ENCODE assay signal across 10 mouse cellular contexts in genomic region chr14:118735114-118735513, GRCm38 (mm10). TPM values are rescaled to one million over a fixed set of nuclear protein-coding genes. Genes with fewer than 3 reads are reported as not detected.
A peak's percentile ranks its signal among the peaks of the same experiment; 100 is the strongest.
DNase-seq lines count a peak whose midpoint lies in the region; ATAC-seq and TF ChIP-seq lines count a peak whose summit lies in the region.
"Had no signal": no experiment of that assay in that cellular context is flagged by ENCODE, and none has a peak within 500 bp of the region (broad histone marks: within the 10 kb centered on the region; RNA-seq: fewer than 3 reads in every experiment).

No protein-coding gene starts in this region.

- H3K27me3 ChIP-seq in embryonic facial prominence, embryonic 14.5 days (replicated peaks; ENCODE audit: control insufficient read depth, insufficient read depth, low read length), result no peaks in the 10 kb centered on the region
- no peaks in the 10 kb centered on the region for H3K27me3 ChIP-seq in hindbrain, postnatal 0 days (ENCODE audit: insufficient read depth, low read length)
- H3K27me3 ChIP-seq in stomach, postnatal 0 days (ENCODE audit: control insufficient read depth, insufficient read depth, low read length), result no peaks in the 10 kb centered on the region
- H3K27me3 ChIP-seq in thymus, adult 2 months (ENCODE audit: control insufficient read depth, insufficient read depth, low read length), result no peaks in the 10 kb centered on the region
- H3K27me3 ChIP-seq: limb, embryonic 15.5 days had no signal

- no peak for TF ChIP-seq EP300 in stomach, postnatal 0 days (optimal IDR thresholded peaks at IDR 0.05)

- peak; percentile 30; the same call in 1 of the 2 replicates for ATAC-seq in embryonic facial prominence, embryonic 14.5 days (ENCODE audit: low read depth)
- ATAC-seq in hindbrain, postnatal 0 days, result peak; percentile 96
- ATAC-seq in stomach, postnatal 0 days (ENCODE audit: low FRiP score, low TSS enrichment), result peak; percentile 51

- no peaks in the 10 kb centered on the region for H3K4me1 ChIP-seq in embryonic facial prominence, embryonic 14.5 days (ENCODE audit: control insufficient read depth, insufficient read depth, low read length)
- H3K4me1 ChIP-seq in hindbrain, postnatal 0 days (ENCODE audit: insufficient read depth, low read length), result no peaks in the 10 kb centered on the region
- H3K4me1 ChIP-seq in stomach, postnatal 0 days (replicated peaks; ENCODE audit: control insufficient read depth, insufficient read depth), result no peaks in the 10 kb centered on the region
- H3K4me1 ChIP-seq in thymus, adult 2 months (replicated peaks; ENCODE audit: control insufficient read depth, insufficient read depth, low read length), result no peaks in the 10 kb centered on the region
- H3K4me1 ChIP-seq: limb, embryonic 15.5 days had no signal

- H3K4me3 ChIP-seq in embryonic facial prominence, embryonic 14.5 days (ENCODE audit: low read depth, low read length), result no peak overlapping the region
- no peak overlapping the region for H3K4me3 ChIP-seq in hindbrain, postnatal 0 days (ENCODE audit: low read length)
- H3K4me3 ChIP-seq in stomach, postnatal 0 days (ENCODE audit: low read depth, low read length), result no peak overlapping the region
- H3K4me3 ChIP-seq in thymus, adult 2 months (ENCODE audit: control insufficient read depth, insufficient read depth, low read length), result no peak overlapping the region
- H3K4me3 ChIP-seq: limb, embryonic 15.5 days had no signal

- DNase-seq in lung, postnatal 10 days, result peak; percentile 7
- no peak for DNase-seq in lung, postnatal 14 days
- DNase-seq in embryonic facial prominence, embryonic 14.5 days (ENCODE audit: low spot score), result peak; percentile 44
- peak; percentile 84 for DNase-seq in hindbrain, postnatal 0 days (ENCODE audit: low spot score)
- DNase-seq in stomach, postnatal 0 days (ENCODE audit: low spot score), result no peak
- DNase-seq in thymus, postnatal 14 days, result no peak
- no peak for DNase-seq in thymus, adult 2 months
- DNase-seq: cerebellum, postnatal 14 days; gastrocnemius, postnatal 10 days had no signal

- 58% methylated on average over 2 of the region's 2 CpGs for WGBS in embryonic facial prominence, embryonic 14.5 days
- 9% methylated on average over 2 of the region's 2 CpGs for whole genome bisulfite sequencing in hindbrain, postnatal 0 days
- WGBS in stomach, postnatal 0 days, result 47% methylated on average over 2 of the region's 2 CpGs
- 99% methylated on average over 2 of the region's 2 CpGs for WGBS in thymus, adult 2 months

- H3K9me3 ChIP-seq in embryonic facial prominence, embryonic 14.5 days (ENCODE audit: control insufficient read depth, low read length), result 0 out of 2 replicates have a peak, but pooled peaks cover 1% of the 10 kb centered on the region
- H3K9me3 ChIP-seq in hindbrain, postnatal 0 days (ENCODE audit: low read length), result peaks cover 4% of the 10 kb centered on the region; the same call in 1 of the 2 replicates
- no peaks in the 10 kb centered on the region for H3K9me3 ChIP-seq in stomach, postnatal 0 days (ENCODE audit: control insufficient read depth, low read length)
- H3K9me3 ChIP-seq: limb, embryonic 15.5 days had no signal

- TF ChIP-seq CTCF in hindbrain, postnatal 0 days (IDR thresholded peaks at IDR 0.05; ENCODE audit: low read depth), result no peak
- TF ChIP-seq CTCF in stomach, postnatal 0 days (IDR thresholded peaks at IDR 0.05; ENCODE audit: low read depth), result no peak
- TF ChIP-seq CTCF in thymus, adult 2 months (IDR thresholded peaks at IDR 0.05; ENCODE audit: borderline replicate concordance, control insufficient read depth, extremely low read depth, insufficient read depth, low read length, poor library complexity), result no peak

- TF ChIP-seq POLR2A in thymus, adult 2 months (IDR thresholded peaks at IDR 0.05; ENCODE audit: control insufficient read depth, extremely low read depth, insufficient read depth, low read length, poor library complexity), result no peak

- no peak overlapping the region for H3K9ac ChIP-seq in embryonic facial prominence, embryonic 14.5 days (ENCODE audit: low read depth, low read length)
- no peak overlapping the region for H3K9ac ChIP-seq in hindbrain, postnatal 0 days (replicated peaks; ENCODE audit: low read length)
- H3K9ac ChIP-seq in stomach, postnatal 0 days (ENCODE audit: low read length), result no peak overlapping the region
- H3K9ac ChIP-seq: limb, embryonic 15.5 days had no signal

- no peak overlapping the region for H3K27ac ChIP-seq in embryonic facial prominence, embryonic 14.5 days (replicated peaks; ENCODE audit: low read depth, low read length)
- peak overlapping the region; percentile 13; the same call in 1 of the 2 replicates for H3K27ac ChIP-seq in hindbrain, postnatal 0 days
- H3K27ac ChIP-seq in stomach, postnatal 0 days (replicated peaks), result no peak overlapping the region
- H3K27ac ChIP-seq in thymus, adult 2 months (ENCODE audit: control insufficient read depth, insufficient read depth, low read length), result no peak overlapping the region
- H3K27ac ChIP-seq: limb, embryonic 15.5 days had no signal

- no peak overlapping the region for H3K4me2 ChIP-seq in embryonic facial prominence, embryonic 14.5 days (ENCODE audit: low read depth, low read length)
- H3K4me2 ChIP-seq in hindbrain, postnatal 0 days (ENCODE audit: low read depth, low read length), result no peak overlapping the region
- no peak overlapping the region for H3K4me2 ChIP-seq in stomach, postnatal 0 days (replicated peaks; ENCODE audit: low read depth)
- H3K4me2 ChIP-seq: limb, embryonic 15.5 days had no signal

- no peaks in the 10 kb centered on the region for H3K36me3 ChIP-seq in embryonic facial prominence, embryonic 14.5 days (ENCODE audit: control insufficient read depth, insufficient read depth, low read length)
- no peaks in the 10 kb centered on the region for H3K36me3 ChIP-seq in hindbrain, postnatal 0 days (ENCODE audit: insufficient read depth, low read length)
- no peaks in the 10 kb centered on the region for H3K36me3 ChIP-seq in stomach, postnatal 0 days (ENCODE audit: control insufficient read depth, insufficient read depth, low read length)
- H3K36me3 ChIP-seq in thymus, adult 2 months (ENCODE audit: control insufficient read depth, insufficient read depth, low read length), result no peaks in the 10 kb centered on the region
- H3K36me3 ChIP-seq: limb, embryonic 15.5 days had no signal

RNA-seq across cellular contexts. Expression of gene Abcc4, which starts 29.1 kb away (rescaled TPM):
- polyA plus RNA-seq in embryonic facial prominence, embryonic 14.5 days (2014; fragmentation: Nextera tagmentation; extraction: Ambion mirVana), result 3.4 and 3.9 TPM in 2 replicates
- total RNA-seq in hindbrain, postnatal 0 days (2014; rRNA removed), result 4.3 and 4.8 TPM in 2 replicates
- 2.1 and 2.3 TPM in 2 replicates for polyA plus RNA-seq in hindbrain, postnatal 0 days (2015; fragmentation: Nextera tagmentation; extraction: Ambion mirVana)
- 1.9 and 2.6 TPM in 2 replicates for polyA plus RNA-seq in stomach, postnatal 0 days (2015; fragmentation: Nextera tagmentation; extraction: Ambion mirVana)
- polyA plus RNA-seq in thymus, adult 2 months (2012; rRNA removed), result 5.5 and 5.8 TPM in 2 replicates

RNA-seq across cellular contexts. Expression of gene Cldn10, which starts 52.6 kb away (rescaled TPM):
- 6.8 and 10.9 TPM in 2 replicates for polyA plus RNA-seq in embryonic facial prominence, embryonic 14.5 days (2014; fragmentation: Nextera tagmentation; extraction: Ambion mirVana)
- total RNA-seq in hindbrain, postnatal 0 days (2014; rRNA removed), result 10.0 and 11.7 TPM in 2 replicates
- polyA plus RNA-seq in hindbrain, postnatal 0 days (2015; fragmentation: Nextera tagmentation; extraction: Ambion mirVana), result 27.4 and 31.1 TPM in 2 replicates
- polyA plus RNA-seq in stomach, postnatal 0 days (2015; fragmentation: Nextera tagmentation; extraction: Ambion mirVana), result 8.2 and 8.4 TPM in 2 replicates
- polyA plus RNA-seq in thymus, adult 2 months (2012; rRNA removed), result 0.89 and 1.2 TPM in 2 replicates

Comparison
In these comparisons a context has a peak if more than half of its experiments do, and no peak if none do; other contexts are left out.
1. DNase-seq: peak in lung, postnatal 10 days (single experiment), embryonic facial prominence, embryonic 14.5 days (single experiment) and hindbrain, postnatal 0 days (single experiment); none in lung, postnatal 14 days (single experiment), stomach, postnatal 0 days (single experiment), thymus, postnatal 14 days (single experiment) and thymus, adult 2 months (single experiment).
2. ATAC-seq: peak in every context shown above with its lines; median percentile 96 in hindbrain, postnatal 0 days; 51 in stomach, postnatal 0 days; 30 in embryonic facial prominence, embryonic 14.5 days.